Mouse (Mus musculus): Measurements from ENCODE around the gene Mrps9. TPM values are rescaled to one million over a fixed set of nuclear protein-coding genes. Genes with fewer than 3 reads are reported as not detected.

The Mrps9 gene
- total RNA-seq, 1 experiment = 81.9 TPM

DNA sequence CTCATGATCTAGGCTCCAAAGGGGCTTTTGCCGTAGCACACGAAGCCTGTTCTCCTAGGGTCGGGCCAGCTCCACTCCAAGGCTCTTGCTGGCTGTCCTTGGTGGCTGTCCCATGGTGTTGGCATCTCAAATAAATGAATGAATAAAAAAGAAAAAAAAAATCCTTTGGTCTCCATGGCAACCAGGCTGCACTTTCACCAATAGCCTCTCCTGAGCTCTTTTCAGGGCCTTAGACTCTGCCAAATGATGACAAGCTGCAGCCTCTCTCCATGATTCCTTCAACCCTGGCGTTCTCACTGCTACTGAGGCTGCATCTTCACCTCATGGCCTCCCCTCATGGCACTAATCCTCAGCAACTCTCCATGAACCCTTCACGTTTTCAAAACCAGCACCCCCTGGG, 72.9 kb downstream of the Mrps9 start:
- no peak for DNase-seq (ENCODE audit: low read depth, low spot score)
- Histone ChIP-seq H3K27ac (ENCODE audit: insufficient read depth, low read depth, low read length, poor library complexity, severe bottlenecking) (no peak overlapping the region), H3K36me3 (ENCODE audit: control insufficient read depth, insufficient read depth, low read length, poor library complexity, severe bottlenecking) (no peaks in the 10 kb centered on the region), H3K4me3 (ENCODE audit: insufficient read depth in 1 of 2, low read depth in 1 of 2, low read length in 2 of 2, poor library complexity in 1 of 2, severe bottlenecking in 1 of 2) (no peak overlapping the region), H3K4me1 (ENCODE audit: control insufficient read depth in 2 of 2, insufficient read depth in 2 of 2, low read length in 2 of 2, poor library complexity in 1 of 2) (no peaks in the 10 kb centered on the region), H3K9me3 (ENCODE audit: control insufficient read depth, insufficient read depth, low read depth, low read length) (no peaks in the 10 kb centered on the region), H3K9ac (ENCODE audit: insufficient read depth, low read depth, low read length, poor library complexity, severe bottlenecking) (no peak overlapping the region)
- TF ChIP-seq CHD2 (IDR thresholded peaks at IDR 0.05; ENCODE audit: low read depth, low read length) (no peak), MAFK (IDR thresholded peaks at IDR 0.05; ENCODE audit: insufficient read depth, low read depth, low read length) (no peak), ZC3H11A (IDR thresholded peaks at IDR 0.05; ENCODE audit: borderline replicate concordance, low read depth, low read length) (no peak), HCFC1 (IDR thresholded peaks at IDR 0.05; ENCODE audit: borderline replicate concordance, insufficient read depth, low read length) (no peak), ZNF384 (IDR thresholded peaks at IDR 0.05; ENCODE audit: low read depth, low read length) (no peak)
- in situ Hi-C loops (cut with MboI; ENCODE audit: low sequenced_read_pairs in 2 of 2, unreplicated experiment in 2 of 2) = loop anchor here in 1 of 2 experiments (25.0 kb wide), 1 partner anchor 138 kb away; no protein-coding TSS in a partner anchor

DNA sequence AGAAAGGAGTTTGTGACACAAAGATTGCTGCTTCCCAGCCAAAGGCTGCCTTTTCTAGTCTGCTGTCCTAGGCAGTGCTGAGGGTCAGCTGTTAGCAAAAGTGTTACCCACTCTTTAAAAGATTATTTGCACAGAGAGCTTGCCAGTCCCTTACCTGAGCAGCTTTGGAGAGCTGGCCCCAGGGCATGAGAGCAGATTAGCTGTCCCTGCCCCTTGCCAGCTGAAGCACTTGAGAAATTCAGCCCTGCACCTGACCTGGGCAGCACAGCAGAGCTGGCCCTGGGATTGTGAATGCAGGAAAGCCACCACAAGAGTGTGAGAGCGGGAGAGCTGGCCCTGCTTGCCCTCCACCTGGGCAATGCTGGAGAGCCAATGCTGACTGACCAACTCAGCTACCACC, 82.6 kb downstream of the Mrps9 start:
- in situ Hi-C loops (cut with MboI; ENCODE audit: low sequenced_read_pairs in 2 of 2, unreplicated experiment in 2 of 2) = no loop called here

DNA sequence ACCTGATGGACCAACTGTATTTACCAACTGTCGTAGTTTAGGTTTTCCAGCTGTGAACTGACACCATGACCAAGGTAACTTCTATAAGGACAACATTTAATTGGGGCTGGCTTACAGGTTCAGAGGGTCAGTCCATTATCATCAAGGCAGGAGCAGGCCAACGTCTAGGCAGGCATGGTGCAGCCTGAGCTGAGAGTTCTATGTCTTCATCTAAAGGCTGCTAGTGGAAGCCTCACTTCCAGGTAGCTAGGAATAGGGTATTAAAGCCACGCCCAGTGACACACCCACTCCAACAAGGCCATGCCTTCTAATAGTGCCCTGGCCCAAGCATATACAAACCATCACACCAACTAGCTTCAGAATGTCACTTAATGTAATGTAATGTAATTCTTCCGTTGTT, 97.5 kb downstream of the Mrps9 start:
- Histone ChIP-seq H3K4me3 (ENCODE audit: insufficient read depth in 1 of 2, low read depth in 1 of 2, low read length in 2 of 2, poor library complexity in 1 of 2, severe bottlenecking in 1 of 2) (no peak overlapping the region), H3K36me3 (ENCODE audit: control insufficient read depth, insufficient read depth, low read length, poor library complexity, severe bottlenecking) (no peaks in the 10 kb centered on the region), H3K9me3 (ENCODE audit: control insufficient read depth, insufficient read depth, low read depth, low read length) (no peaks in the 10 kb centered on the region), H3K9ac (ENCODE audit: insufficient read depth, low read depth, low read length, poor library complexity, severe bottlenecking) (no peak overlapping the region), H3K27ac (ENCODE audit: insufficient read depth, low read depth, low read length, poor library complexity, severe bottlenecking) (no peak overlapping the region), H3K4me1 (ENCODE audit: control insufficient read depth in 2 of 2, insufficient read depth in 2 of 2, low read length in 2 of 2, poor library complexity in 1 of 2) (peaks cover 0 to 4% of the 10 kb centered on the region in 2 experiments; a peak in 1 of 4 replicates)
- in situ Hi-C loops (cut with MboI; ENCODE audit: low sequenced_read_pairs in 2 of 2, unreplicated experiment in 2 of 2) = no loop called here
- DNase-seq (ENCODE audit: low read depth, low spot score) = no peak
- TF ChIP-seq ZNF384 (IDR thresholded peaks at IDR 0.05; ENCODE audit: low read depth, low read length) (no peak), HCFC1 (IDR thresholded peaks at IDR 0.05; ENCODE audit: borderline replicate concordance, insufficient read depth, low read length) (no peak), CHD2 (IDR thresholded peaks at IDR 0.05; ENCODE audit: low read depth, low read length) (no peak), ZC3H11A (IDR thresholded peaks at IDR 0.05; ENCODE audit: borderline replicate concordance, low read depth, low read length) (no peak), MAFK (IDR thresholded peaks at IDR 0.05; ENCODE audit: insufficient read depth, low read depth, low read length) (no peak)

More for the DNA sequence above, 82.6 kb downstream of the Mrps9 start:
- H3K4me1 ChIP-seq (ENCODE audit: control insufficient read depth in 2 of 2, insufficient read depth in 2 of 2, low read length in 2 of 2, poor library complexity in 1 of 2) = no peaks in the 10 kb centered on the region
- no peak for DNase-seq (ENCODE audit: low read depth, low spot score)
- no peak overlapping the region for H3K27ac ChIP-seq (ENCODE audit: insufficient read depth, low read depth, low read length, poor library complexity, severe bottlenecking)
- H3K36me3 ChIP-seq (ENCODE audit: control insufficient read depth, insufficient read depth, low read length, poor library complexity, severe bottlenecking) = no peaks in the 10 kb centered on the region
- H3K9me3 ChIP-seq (ENCODE audit: control insufficient read depth, insufficient read depth, low read depth, low read length) = no peaks in the 10 kb centered on the region
- TF ChIP-seq CHD2 (IDR thresholded peaks at IDR 0.05; ENCODE audit: low read depth, low read length) (no peak), MAFK (IDR thresholded peaks at IDR 0.05; ENCODE audit: insufficient read depth, low read depth, low read length) (no peak), ZC3H11A (IDR thresholded peaks at IDR 0.05; ENCODE audit: borderline replicate concordance, low read depth, low read length) (no peak), HCFC1 (IDR thresholded peaks at IDR 0.05; ENCODE audit: borderline replicate concordance, insufficient read depth, low read length) (no peak), ZNF384 (IDR thresholded peaks at IDR 0.05; ENCODE audit: low read depth, low read length) (no peak)
- H3K9ac ChIP-seq (ENCODE audit: insufficient read depth, low read depth, low read length, poor library complexity, severe bottlenecking) = no peak overlapping the region
- H3K4me3 ChIP-seq (ENCODE audit: insufficient read depth in 1 of 2, low read depth in 1 of 2, low read length in 2 of 2, poor library complexity in 1 of 2, severe bottlenecking in 1 of 2) = no peak overlapping the region

DNA sequence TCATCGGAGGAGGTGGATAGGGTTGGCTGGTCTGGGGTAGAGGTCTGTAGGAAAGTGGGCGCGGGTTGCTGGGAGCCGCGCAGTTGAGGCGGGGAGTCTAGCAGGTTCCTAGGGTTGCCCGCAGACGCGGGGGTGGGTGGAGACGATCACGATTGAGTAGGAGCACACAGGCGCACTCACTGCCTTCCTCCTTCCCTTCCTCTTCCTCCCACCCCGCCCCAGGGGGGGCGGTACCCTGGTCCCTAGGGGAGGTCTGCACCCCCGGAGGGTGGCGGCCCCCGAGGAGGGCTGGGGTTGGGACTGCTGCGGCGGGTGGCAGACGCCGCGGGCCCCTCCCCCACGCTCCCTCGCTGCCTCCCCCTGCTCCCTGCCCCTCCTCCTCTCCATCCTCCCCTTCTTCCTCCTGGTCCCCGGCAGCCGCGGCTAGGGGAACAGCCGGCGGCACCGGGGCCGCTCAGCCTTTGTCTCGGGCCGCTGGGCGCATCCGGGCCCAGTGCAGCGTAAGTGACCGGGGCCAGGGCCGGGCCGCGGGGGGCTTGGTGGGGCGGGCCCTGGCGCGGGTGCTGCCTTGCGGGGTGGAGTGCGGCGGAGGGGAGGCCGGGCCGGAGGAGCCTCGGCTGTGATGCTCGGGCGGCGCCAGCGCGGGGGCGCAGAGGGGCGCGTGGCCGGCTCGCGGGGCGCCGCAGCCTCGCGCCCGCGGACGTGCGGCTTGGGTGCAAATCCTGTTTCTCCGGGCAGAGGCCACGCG, 101.9 kb downstream of the Mrps9 start, which contains the start of gene Gpr45:
Gpr45 (plus strand) TSS at position 139 of the 748 bp plus-strand sequence.
- Histone ChIP-seq H3K4me1 (ENCODE audit: control insufficient read depth in 2 of 2, insufficient read depth in 2 of 2, low read length in 2 of 2, poor library complexity in 1 of 2) (peaks cover 0 to 4% of the 10 kb centered on the region in 2 experiments; a peak in 1 of 4 replicates), H3K4me3 (ENCODE audit: insufficient read depth in 1 of 2, low read depth in 1 of 2, low read length in 2 of 2, poor library complexity in 1 of 2, severe bottlenecking in 1 of 2) (peak within 1 kb of the TSS; percentile 59 to 73), H3K9ac (ENCODE audit: insufficient read depth, low read depth, low read length, poor library complexity, severe bottlenecking) (peak within 1 kb of the TSS; percentile 28; the same call in 1 of the 2 replicates), H3K36me3 (ENCODE audit: control insufficient read depth, insufficient read depth, low read length, poor library complexity, severe bottlenecking) (no peaks in the 10 kb centered on the region), H3K9me3 (ENCODE audit: control insufficient read depth, insufficient read depth, low read depth, low read length) (no peaks in the 10 kb centered on the region), H3K27ac (ENCODE audit: insufficient read depth, low read depth, low read length, poor library complexity, severe bottlenecking) (no peak within 1 kb of the TSS)
- DNase-seq (ENCODE audit: low read depth, low spot score) = no peak
- TF ChIP-seq ZC3H11A (IDR thresholded peaks at IDR 0.05; ENCODE audit: borderline replicate concordance, low read depth, low read length) (0 out of 2 replicates have a peak, but pooled peaks have one; percentile 6), ZNF384 (IDR thresholded peaks at IDR 0.05; ENCODE audit: low read depth, low read length) (no peak)
- in situ Hi-C loops (cut with MboI; ENCODE audit: low sequenced_read_pairs in 2 of 2, unreplicated experiment in 2 of 2) = no loop called here

Data from ES-E14 (cell line).